Mouse (Mus musculus) left cerebral cortex, postnatal 10 days (tissue): ENCODE measurements at regions not wholly inside any gene's neighbourhood (a gene's known extent, or its start where the extent isn't known, plus 50 kb on each side); places are given as distances from the start of the nearest gene placed in this dataset.
"Not testable (repeated sequence)": the region's sequence is repeated elsewhere in the genome, so short reads cannot be mapped to it uniquely, and the experiment has no call there.

Experiments used
- DNase-seq, 2 experiments: peaks; one replicate each; pipeline ENCODE4 v3.0.0; 2021 to 2022; ENCODE audit warnings: low spot score in 2 of 2, mixed read lengths in 1 of 2; ENCODE audit errors: extremely low spot score in 1 of 2
- intact Hi-C: fragments of 180-260 bp; cut with DNase I; formaldehyde crosslinking; loops from one replicate; pipeline ENCODE4 v1.15.1; 2025

DNA sequence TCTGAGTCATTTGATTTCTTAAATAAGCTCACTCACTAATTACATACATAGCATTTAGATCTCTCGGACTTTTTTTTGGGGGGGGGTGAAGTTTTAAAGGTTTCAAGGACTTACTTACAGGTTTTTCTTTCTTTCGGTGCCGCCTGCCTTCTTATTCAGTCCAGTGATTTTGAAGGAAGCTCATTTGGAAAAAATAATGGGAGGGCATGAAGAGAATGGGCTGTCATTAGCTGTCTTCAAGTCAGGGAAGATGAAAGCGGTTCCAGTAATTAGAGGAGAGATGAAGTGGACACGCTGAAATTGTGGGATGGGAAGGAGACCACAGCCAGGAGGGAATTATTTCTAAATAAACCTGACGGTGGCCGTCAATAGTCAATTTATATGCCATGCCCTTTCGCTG lies 108.6 kb upstream of the Klf3 start:
- no peak for DNase-seq

DNA sequence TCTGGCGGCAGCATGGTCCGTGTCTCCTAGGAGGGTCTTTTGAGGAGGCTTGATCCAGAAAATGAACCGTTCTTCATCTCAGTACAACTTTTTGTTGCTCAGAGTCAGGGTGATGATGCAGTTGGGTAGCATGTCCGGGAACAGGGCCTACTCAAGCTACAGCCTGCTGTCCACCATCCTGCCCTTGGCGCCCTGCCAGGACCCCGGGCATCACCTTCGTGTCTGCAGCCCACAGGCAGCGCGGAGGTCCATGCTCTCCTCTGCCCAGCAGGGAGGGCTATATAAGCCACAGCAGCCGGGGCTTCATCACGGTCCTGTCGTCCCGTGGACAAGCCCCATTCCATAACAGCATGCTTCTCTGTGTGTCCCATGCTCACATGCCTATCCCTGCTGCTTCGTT lies 107.1 kb upstream of the Klf3 start:
- peak in 1 of 2 experiments; percentile 49 for DNase-seq
- intact Hi-C loops: no loop called here

More for the DNA sequence above, 108.6 kb upstream of the Klf3 start:
- intact Hi-C loops: no loop called here

DNA sequence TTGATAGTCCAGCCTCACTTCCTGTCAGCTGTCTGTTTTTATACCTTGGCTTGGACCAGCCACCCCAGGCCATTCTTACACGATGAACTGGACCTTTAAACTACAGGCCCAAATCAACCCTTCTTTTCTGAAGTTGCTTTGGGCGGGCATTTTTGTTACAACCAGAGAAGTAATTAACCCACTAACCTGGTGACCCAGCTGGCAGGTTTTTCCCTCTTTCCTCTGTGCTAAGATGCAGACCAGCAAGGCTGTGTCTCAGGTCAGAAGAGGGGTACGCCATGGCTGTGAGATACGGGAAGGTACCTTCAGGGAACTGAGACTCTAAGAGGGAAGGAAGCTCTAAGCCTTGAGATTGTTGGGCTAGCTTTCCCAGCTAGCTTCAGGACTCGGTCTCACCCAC lies 105.7 kb upstream of the Klf3 start:
- DNase-seq: no peak
- intact Hi-C loops: no loop called here

DNA sequence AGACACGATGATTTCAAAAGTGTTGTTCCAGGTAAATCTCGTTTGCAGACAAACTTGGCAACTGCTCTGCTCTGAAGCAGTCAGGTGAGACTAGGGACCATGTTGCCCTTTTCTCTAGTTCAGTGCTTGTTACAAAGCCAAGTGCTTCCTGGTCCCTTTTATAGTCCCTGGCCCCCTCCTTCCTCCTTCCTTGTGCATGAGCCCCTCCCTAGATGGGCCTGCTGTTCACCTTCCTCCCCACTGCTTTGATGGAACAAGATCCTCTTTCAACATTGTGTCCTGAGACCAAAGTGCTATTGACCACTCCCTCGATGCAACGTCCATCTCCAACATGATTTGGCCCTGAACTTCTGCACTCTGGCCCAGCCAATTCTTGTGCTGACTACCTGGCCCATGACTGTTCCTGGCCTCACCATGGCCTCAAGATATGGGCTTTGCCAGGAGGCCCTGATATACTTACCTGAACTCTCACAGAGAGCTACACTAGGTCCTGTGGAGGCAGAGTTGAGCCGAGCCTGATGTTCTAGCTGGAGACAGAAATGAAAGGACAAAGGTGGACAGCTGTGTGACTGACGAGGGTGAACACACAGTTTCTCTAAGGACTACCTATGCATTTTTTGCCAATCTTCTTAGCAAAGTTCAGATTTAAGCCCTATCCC lies 104.6 kb upstream of the Klf3 start:
- DNase-seq: no peak
- intact Hi-C loops: no loop called here

DNA sequence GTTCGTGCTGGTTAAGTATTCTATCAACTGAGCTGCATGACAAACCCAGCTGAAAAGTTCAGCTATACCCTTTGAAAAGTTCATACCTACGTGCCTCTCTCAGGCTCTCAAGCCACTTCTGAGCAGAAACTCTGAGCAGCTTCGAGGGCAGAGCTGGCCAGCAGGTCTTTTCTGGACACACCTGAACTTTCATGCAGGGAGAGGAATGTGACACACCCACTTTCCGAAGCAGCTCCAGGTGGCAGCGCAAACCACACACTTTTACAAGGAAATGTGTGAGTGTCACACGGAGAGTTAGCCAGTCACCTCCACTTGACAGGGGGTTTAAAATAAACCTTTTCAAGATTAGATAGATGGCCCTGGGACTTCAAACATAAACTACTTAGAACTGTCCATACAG lies 103.2 kb upstream of the Klf3 start:
- no peak for DNase-seq
- intact Hi-C loops: no loop called here

DNA sequence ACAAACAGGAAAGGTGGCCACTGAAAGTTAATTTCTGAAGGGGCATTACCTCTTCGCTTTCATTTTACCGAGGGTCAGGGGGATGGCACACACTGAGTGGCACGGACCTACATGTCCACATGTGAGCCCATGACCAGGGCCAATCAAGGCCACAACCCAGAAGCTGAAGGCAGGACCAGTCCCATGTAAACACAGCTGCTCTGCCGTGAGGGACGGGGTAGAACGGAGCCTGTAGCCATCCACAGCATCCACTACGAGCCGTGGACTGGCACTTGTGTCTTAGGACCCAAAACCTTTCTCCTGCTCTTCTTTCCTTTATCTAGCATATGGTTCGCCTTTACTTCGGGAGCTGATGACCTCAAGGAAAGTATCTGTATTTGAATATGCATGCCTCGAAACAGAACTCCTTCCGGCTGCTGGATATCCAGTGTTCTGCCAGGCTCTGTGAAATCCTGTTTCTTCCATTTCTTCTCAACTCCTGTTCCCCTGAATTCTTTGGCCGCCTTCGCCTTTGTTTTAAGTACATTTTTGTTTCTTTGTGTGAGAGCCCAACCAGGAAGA lies 101.9 kb upstream of the Klf3 start:
- no peak for DNase-seq
- intact Hi-C loops: no loop called here

DNA sequence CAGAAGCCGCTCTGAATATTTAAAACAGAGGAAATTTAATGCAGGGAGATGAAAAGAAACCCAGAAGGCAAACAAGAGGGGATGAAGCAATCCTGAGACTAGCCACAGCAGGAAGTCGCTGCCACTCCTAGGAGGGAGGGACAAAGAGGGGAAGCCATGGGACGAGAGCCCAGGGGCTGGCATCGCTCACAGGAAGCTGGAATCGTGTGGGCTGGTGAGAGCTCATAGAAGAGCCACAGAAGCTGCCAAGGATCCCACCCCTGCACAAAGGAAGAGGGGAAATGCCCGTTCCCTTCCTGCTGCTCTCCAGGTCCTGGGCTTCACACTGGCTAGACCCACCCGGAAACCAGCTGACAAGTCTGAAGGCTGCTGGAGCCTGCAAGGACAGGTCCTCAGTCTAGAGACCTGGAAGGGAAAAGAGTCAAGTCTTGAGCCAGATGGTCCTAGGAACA lies 101.4 kb upstream of the Klf3 start:
- intact Hi-C loops: no loop called here
- peak; percentile 74 to 85 for DNase-seq

DNA sequence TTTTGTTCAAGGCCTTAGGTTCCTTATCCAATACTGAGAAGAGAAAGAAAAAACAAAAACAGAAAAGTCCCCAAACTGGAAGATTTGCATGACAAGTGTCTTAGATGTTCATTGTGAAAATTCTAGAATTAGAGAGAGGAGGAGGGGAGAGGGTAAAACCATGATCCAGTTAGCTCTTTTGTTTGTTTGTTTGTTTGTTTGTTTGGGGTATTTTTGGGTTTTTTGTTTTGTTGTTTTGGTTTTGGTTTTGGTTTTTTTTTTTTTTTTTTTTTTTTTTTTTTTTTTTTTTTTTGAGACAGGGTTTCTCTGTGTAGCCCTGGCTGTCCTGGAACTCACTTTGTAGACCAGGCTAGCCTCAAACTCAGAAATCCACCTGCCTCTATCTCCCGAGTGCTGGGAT lies 100.8 kb upstream of the Klf3 start:
- DNase-seq, intact Hi-C loops: not testable (repeated sequence)

DNA sequence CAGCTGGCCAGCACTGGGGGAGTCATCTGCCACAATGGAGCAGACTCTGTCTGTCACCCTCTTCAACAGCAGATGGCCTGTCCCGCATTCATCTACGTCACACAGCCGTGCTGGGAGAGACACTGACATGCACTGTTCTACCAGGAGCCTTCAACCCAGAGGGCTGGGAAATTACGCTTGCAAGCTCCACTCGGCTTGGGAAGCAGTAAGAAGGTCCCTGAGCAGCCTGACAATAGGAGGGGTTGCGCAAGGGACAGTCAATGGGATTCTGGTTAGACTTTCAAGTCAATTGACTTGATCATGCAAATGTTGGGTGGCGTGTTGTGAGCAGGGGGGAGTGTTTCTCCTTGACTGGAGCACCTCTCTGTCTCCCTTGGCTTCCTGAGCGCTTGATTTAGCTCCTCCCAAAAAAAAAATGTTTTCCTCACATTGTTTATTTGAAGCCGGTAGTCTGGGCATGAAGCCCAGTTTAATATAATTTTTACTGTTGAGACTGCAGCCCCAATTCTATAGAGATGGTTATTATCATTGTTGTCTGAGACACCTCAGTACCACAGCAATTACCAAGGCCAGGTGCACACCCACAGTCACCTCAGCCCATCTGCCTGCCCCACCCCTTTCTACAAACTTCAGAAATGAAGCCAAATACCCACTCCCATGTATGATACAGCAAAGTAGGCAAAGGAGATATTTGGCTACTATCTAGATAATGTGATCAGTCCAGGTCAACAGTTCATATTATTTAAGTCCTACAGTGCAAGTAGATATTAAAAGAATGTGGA lies 99.9 kb upstream of the Klf3 start:
- intact Hi-C loops: no loop called here
- DNase-seq: peak; percentile 55 to 68

DNA sequence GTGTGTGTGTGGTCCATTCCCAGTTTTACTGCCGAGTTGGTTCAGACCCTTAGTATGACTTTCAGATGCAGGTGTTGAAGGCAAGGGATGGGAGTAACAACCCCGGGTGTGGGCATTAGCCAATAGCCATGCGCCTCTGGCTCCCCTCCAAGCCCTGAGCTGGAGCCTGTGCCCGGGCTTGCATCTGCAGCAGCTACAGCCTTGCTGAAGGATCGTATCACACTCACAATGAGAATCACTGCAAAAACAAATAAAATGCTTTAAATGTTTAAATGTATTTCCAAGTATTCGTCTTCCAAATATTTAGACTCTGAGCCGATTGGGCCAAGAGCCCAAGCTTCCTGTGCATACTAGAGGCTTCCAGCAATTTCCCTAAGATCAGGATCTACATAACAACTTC lies 99.0 kb upstream of the Klf3 start:
- DNase-seq: peak; percentile 41 to 75
- intact Hi-C loops: no loop called here

DNA sequence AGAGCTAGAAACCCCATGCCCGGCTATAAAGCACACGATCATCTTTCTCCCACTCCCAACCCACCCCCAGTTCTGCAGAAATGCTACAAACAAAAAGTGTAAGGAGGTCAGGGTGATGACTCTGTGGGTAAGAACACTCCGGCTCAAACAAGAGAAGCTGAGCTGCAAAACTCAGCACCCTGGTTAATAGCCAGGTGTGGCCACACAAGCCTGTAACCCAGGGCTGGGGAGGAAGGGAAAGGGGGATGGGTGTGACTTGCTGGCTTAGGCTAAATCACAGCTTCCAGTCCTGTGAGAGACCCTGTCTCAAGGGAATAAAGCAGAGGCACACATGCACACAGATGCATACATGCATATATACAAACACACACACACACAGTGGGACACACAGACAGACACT lies 96.6 kb upstream of the Klf3 start:
- intact Hi-C loops: no loop called here

DNA sequence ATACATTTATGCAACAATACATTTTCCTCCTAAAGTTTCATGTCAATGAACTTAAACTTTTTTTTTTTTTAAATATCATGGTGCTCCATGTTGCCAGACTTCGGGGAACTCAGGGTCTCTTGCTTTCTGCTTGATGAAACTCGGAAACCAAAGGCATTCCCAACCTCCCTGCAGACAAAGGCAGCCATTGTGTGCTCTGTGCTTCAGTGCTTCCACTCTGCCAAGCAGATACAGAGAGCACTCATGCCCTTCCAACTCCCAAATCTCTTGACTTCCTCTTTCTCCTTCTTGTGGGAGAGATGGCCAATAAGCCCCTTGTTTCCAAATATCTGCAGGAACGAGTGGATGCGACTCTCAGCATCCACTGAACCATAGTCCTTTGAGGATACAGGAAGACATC lies 94.0 kb upstream of the Klf3 start:
- no peak for DNase-seq
- intact Hi-C loops: no loop called here

More for the DNA sequence above, 96.6 kb upstream of the Klf3 start:
- DNase-seq: no peak

DNA sequence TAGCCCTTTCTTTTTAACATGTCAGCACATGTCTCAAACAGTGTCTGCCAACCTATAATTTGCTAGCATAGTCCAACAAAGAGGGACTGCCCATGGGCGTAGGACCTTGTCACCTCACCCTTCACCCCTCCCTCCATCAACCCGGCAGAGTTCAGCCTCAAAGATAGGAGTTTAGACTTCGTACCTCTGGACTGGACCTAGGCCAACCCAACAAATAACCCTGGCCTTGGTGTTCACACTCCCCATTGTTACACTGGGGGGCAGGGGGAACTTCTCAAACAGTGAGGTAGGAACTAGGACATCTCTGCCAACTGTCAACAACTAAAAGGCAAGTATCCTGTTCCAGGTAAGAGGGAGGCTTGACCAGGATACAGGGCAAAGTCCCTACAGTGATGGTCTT lies 93.0 kb upstream of the Klf3 start:
- intact Hi-C loops: no loop called here
- no peak for DNase-seq

DNA sequence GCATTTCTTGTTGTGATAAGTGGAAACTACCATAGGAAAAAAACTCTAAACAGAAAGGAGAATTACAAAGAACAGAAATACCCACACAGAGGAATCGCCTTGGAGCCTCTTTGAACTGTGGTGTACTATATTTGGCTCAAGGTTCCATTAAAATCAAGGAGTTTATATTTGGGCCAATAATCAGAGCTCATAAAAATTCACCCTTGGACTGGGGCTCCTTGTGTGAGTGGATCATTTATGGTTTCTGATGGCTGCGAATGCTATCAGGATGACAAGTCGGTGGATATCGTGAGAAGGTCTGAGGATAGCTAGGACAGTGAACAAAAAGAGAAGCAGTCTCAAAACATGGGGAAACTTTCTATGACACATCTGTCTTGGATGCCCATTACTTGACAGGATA lies 92.2 kb upstream of the Klf3 start:
- no peak for DNase-seq
- intact Hi-C loops: no loop called here

DNA sequence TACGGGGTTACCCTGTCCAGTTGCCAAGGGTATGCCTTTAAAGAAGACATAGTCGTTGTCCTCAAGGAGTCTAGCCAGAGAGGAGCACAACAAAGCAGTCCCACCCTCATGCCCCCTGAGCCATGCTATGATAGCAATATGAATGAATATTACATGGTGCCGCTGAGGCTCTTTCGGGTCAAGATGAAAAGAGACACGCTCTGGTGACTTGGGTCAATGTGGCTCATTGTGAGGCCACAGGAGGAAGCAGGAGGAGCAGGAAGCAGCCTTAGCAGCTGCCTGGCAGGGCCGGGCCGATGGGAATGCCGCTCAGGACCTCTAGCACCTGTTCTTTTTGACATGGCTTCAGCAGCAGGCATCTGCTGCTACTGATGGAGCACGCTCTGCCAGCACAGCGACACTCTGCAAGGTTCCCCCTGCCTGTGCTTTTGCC lies 89.0 kb upstream of the Klf3 start:
- intact Hi-C loops: no loop called here
- peak in 1 of 2 experiments; percentile 35 for DNase-seq

DNA sequence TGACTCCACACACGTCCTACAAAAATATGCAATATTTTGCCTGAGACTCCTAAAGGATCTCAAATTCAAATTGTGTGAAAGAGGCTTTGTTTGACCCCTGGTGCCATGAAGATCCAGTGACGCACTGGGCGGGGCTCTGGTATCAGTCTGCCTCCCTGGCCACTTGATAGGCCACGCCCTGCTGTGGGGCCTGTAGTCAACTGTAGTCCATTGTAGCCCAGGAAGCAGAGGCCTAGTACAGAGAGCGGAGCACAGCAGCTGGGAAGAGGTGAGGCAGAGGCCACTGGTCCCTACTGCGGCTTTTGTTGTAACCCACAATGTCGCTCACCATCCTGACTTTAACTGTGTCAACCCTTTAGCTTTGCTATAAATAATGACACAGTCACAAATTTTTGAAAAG lies 88.5 kb upstream of the Klf3 start:
- intact Hi-C loops: no loop called here
- DNase-seq: no peak

DNA sequence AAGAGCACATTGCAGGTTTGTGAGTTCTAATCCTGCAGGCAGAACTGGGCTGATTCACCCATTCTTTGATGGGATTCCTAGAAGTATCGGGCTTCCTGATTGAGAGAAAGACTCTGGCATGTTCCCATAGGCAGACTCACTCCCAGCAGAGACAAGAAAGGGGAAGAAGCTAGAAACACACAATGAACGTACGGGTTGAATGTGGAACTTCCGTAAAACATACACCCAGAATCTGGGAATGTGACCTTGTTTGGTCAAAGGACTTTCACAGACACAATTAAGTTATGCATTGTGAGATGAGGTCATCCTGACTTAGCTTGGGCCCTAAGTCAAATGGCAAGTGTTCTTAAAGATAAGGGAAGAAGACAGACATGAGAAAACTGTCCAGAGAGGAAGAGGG lies 86.6 kb upstream of the Klf3 start:
- DNase-seq: no peak
- intact Hi-C loops: no loop called here

DNA sequence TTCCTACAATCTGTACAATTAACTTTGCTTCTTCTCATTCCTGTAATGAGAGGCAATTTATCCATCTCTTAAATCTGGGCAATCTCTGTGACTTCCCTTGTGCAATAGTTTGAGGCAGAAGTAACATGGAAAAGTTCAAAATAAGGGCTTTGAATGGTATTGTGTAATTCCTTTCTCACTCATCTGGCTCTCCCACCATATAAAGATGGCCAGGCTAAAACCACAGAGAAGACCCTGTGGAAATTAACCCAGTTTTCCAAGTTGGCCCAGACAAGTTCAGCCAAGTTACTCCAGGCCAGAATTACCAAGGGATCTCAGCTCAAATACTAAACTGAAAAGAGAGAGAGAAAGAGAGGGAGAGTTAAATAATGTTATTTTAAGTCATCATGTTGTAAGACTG lies 81.0 kb upstream of the Klf3 start:
- no peak for DNase-seq
- intact Hi-C loops: no loop called here

DNA sequence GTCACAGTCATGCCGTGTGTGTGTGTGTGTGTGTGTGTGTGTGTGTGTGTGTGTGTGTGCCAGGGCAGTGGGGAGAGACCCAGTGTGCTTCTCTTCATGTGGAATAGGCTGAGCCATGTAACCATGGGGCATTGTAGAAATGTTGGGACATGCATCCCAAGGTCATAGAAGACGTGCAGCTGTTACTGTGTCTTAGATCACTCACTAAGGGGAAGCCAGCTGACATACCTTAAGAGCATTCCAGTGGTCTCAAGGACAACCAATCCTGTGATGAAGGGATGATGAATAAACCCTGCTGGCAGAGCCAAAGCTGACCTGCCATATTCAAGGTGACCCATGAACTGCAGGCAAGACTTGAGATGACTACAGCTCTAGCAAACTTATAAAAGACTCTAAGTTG lies 75.3 kb upstream of the Klf3 start:
- no peak for DNase-seq

DNA sequence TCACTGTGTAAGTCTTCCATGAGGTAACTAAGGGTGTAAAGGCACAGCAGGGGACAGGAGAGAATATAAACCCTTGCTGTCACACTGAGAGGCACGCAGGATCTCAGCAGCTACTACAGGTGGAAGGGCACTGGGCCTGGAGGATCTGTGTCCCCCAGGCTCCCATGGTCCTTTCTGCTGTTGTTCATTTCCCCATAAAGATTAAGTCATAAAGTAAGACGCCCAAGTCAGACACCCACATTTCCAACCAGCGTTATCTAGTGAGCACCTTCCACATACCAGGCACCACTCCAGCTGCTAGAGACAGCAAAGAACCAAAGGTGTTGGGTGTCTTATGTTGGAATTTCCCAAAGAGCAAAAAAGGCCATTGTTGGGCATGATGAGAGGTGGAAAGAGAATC lies 70.8 kb upstream of the Klf3 start:
- intact Hi-C loops: no loop called here

More for the DNA sequence above, 75.3 kb upstream of the Klf3 start:
- intact Hi-C loops: no loop called here

More for the DNA sequence above, 70.8 kb upstream of the Klf3 start:
- no peak for DNase-seq
